Mouse (Mus musculus) lung, adult 18-20 months (tissue): ENCODE results near the gene Ccdc6.

ENCODE experiments used
- DNase-seq, 2 experiments: peaks; one replicate each; pipeline ENCODE4 v3.0.0; 2022; ENCODE audit warnings: mixed read lengths in 2 of 2

Ccdc6 gene

DNA sequence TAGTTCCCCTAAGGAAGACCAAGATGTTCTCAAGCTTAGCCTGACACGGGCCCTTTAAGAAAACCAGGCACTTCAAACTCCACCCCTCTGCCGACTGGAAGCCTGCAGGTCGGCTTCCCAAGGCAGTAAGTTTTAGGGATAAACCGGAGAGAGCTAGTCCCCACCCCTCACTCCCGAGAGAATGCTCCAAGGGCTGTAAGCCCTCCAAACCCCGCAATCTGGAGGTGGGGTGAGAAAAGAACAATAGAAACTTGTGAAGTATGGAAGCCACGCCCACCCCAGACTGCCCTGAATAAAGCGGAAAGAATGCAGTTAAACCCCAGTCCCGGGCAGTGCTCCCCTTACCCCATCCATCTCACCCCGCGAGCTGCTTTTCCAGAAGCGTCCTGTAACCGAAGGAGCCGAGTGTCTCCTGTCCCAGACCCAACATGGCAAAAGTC, 1.9 kb upstream of the Ccdc6 start:
- peak; percentile 60 to 63 for DNase-seq

DNA sequence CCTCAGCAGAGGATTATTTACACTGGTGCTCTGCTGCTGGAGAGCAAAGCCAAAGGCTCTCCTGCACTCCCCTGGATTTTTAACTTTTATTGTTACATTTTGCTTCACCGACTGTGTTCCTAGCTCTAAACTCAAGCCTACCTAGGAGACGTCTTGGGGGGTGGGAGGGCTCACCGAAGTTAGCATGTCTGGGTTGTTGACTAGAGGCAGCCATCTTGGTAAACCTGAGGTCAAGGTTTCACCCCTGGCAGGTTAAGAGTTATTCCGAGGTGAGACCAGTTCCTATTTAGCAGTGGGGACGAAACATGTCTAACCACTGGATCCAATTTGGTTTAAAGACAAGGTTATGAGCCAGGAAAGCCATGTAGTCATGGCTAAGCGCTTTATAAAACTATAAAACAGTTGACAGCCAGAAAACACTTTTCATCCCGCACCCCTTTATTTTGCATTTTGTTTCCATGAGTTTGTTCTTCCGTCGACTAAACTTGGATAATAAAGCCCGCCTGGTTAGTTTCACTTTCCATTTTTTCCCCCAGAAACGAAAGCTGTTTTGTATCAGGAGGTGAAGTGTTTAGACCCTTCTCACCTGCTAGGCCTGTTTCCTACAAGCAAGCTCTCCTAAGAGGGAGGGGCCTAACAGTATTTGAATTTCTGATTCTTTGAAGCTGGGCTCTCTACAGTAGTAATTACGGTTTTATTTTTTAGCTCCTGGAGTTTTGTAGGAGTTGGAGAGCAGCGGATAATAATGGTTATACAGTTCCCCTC, 1.2 kb upstream of the Ccdc6 start:
- peak in 1 of 2 experiments; percentile 17 for DNase-seq

DNA sequence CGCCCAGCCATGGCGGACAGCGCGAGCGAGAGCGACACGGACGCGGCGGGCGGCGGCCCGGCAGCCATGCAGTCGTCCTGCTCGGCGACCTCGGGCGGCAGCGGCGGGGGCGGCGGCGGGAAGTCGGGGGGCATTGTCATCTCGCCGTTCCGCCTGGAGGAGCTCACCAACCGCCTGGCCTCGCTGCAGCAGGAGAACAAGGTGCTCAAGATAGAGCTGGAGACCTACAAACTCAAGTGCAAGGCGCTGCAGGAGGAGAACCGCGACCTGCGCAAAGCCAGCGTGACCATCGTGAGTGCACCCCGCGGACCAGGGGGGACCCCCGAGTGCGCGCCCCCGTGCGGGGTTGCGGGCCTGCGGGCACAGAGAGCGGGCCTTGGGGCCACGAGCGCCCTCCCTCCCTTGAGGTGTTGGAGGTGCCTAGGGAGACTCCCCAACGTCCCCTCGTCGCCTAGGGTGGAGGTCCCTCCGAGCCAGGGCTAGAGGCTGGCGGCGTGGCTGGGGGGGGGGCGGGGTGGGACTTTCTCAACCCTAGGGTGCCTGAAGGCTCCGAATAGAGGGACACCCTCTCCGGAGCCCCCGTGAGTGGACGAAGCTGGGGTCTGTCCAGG, 475 bp downstream of the Ccdc6 start:
- DNase-seq = peak; percentile 20 to 22

DNA sequence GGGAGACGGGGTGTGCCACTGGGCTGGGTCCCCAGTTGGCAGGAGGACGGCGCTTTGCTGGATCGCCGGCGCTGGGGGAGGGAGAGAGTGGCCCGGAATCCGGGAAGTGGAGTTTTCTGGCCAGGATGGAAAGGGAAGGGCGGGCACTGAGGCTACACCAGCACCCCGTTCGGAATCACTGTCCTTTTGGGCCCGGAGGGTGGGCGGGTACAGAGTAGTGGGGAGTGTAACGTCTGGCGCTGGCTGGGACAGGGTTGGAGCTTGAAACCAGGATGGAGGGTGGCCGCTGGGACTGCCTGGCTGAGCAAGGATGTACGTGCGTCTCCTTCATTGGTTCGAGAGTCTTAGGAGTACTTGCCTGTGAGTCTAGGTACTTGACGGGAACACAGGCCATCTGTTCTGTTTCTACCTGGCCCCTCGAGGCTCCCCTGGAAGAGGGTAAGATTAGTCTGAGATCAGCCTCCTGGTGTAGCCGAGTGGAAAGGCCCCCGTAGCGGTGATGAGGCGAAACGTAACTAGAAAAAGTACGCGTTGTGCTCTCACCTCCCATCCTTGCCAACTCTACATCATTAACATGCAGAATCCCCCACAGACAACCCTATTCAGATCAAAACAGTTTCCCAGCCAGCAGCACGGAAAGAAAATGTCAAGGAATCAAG, 1.1 kb downstream of the Ccdc6 start:
- DNase-seq = peak; percentile 73 to 74

DNA sequence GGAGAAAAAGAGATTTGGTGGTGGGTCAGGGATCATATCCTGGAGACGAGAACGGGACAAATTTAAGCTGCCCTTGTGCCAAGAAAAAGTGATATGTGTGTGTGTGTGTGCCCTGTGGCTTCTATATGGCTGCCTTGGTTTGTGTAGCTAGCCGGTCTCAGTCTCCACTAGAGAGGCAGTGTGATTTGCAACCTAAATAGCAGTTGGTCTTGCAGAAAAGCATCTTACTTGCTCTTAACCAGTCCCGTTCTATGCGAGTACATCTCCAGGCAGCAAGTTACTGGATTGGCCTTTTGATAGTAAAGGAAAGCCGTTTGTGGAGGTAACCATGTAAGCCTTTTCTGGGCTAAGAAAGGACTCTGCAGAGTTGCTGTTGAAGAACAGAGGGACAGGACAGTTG, 1.7 kb downstream of the Ccdc6 start:
- DNase-seq = no peak

DNA sequence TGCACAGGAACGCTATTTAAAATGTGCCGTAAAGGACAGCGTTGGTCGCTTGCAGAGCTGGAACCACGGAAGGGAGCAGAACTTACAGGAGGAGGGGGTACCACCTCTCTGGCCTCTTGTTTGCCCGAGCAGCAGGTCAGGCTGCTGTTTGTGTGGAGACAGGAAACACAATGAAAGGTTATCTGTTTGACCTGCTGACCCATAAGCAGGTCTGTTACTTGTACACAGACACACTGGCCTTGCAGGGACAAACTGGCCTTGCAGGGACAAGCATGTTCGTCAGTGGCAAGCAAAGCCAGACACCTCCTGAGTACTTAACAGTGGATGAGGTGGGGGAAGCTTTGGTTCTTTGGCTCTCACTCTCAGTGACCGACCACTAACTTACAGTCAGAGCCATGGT, 2.1 kb downstream of the Ccdc6 start:
- DNase-seq = no peak

DNA sequence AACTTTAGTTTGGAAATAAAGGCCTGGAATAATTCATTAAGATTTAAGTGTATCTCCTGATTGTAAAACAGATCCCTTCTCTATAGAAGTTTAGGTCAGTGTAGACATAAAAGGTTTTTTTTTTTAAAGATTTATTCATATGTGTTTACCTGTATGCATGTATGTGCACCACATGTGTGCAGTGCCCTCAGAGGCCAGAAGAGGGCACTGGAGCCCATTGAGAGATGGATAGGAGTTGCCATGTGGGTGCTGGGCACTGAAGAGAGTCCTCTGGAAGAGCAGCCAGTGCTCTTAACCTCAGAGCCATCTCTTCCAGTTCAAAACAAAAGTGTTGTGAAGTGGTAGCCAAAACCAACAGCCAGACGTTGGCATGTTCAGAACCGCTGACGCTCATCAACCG, 5.2 kb downstream of the Ccdc6 start:
- no peak for DNase-seq

DNA sequence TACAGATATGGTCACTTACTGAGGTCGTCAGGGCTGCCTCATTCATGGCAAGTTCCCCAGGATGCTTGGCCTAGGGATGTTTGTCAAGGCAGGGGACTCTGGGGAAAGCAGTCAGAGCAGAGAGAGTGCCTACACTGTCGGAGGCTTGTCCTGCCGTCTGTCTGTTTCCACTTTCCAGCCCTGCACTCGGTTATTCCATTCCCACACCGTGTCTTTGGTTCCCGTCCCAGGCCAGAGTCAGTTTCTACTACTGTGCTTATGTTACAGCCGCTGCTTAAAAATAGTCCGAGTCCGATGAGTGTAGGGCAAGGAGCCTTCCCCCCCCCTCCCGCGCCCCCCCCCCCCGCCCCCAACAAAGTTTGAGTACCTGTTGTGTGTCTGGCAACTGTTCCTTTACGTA, 11.1 kb downstream of the Ccdc6 start:
- DNase-seq = no peak

DNA sequence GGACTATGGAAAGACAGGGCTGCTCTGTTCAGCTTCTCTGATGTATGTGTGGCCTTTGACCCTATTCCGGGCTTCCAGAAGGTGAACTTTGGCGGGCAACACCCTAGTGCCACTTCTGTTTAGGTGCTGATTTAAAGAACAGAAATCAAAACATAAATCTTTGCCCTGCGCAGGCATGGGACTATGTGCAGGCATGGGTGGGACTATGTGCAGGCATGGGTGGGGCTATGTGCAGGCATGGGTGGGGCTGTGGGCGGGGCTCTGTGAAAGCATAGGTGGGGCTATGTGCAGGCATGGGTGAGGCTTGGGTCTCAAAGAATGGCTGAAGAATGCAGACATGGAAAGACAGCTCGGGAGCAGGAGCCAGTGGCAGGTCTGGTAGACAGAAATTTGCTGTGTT, 13.1 kb downstream of the Ccdc6 start:
- DNase-seq = peak in 1 of 2 experiments; percentile 16

DNA sequence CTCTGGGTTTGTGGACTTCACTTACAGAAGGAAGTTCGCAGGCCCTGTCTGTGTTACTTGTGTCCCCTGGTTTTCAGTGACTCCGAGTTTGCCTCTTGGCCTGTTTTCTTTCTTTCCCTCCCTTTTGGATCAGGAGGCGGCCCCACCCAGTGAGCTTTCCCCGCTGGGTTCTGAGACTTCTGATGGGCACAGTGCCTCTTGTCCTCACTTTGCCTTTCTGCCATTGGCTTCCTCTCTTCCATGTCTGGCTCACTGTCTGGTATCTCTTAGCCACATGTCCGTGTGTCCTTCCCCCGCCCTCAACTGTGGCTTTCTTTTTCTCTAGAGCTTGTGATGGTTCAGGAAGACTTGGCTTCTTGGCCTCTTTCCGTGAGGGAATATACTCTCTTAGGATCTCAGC, 13.9 kb downstream of the Ccdc6 start:
- no peak for DNase-seq

DNA sequence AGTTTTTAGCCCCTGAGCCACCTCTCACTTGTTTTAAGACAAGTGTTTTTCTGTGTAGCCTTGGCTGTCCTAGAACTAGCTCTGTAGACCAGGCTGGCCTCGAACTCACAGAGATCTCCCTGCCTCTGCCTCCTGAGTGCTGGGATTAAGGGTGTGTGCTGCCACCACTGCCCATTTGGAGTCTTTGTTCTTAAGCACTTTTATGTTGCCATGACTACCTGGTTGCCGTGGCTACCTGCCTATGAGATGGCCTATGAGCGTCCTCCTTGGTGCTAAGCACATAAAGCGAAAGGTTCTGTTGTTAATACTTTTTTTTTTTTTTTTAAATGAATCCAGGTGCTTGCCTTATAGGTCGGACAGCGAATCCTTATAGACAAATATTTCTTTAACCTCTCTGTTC, 14.7 kb downstream of the Ccdc6 start:
- DNase-seq = no peak

DNA sequence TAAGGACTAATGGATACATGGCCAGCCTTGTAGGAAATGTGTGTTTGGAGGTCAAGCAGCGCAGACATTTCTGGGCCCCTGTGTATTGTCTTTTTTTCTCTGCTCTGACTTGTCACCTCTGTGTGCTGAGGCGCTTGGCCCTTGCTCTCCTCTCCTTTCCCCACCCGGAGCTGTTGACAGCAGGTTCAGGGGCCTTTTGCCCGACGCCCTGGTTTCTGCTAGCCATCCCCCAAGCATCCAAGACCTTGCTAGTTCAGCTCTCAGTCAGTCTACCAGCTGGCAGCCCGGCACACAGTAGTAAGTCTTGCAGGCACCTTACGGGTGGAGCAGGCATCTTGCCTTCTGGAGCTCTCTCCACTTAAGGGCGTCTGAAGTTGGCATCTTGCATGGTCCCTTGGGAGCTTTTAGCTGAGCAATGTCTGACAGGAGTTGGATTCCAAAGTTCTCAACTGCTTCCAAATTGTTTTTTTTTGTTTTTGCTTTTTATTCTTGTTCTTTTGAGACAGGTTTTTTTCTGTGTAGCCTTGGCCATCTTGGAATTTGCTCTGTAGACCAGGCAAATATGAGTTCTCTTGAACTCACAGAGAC, 17.2 kb downstream of the Ccdc6 start:
- no peak for DNase-seq

DNA sequence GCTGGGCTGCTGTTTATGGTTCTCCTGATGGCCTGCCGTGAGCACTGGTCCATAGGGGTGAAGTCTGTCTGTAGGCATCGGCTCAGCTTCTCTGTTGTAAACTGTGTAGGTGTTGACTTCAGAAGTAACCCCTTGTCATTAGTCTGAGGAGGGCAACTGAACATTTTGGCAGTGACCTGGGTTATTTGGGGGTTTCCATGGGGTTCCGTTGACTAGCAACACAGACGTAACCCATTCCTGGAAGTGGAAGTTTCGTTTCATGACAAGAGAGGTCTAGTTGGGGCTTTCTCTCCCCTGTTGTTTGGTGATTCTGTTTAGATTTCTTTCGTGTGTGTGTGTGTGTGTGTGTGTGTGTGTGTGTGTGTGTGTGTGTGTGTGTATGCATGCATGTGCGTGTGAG, 19.5 kb downstream of the Ccdc6 start:
- DNase-seq = no peak

DNA sequence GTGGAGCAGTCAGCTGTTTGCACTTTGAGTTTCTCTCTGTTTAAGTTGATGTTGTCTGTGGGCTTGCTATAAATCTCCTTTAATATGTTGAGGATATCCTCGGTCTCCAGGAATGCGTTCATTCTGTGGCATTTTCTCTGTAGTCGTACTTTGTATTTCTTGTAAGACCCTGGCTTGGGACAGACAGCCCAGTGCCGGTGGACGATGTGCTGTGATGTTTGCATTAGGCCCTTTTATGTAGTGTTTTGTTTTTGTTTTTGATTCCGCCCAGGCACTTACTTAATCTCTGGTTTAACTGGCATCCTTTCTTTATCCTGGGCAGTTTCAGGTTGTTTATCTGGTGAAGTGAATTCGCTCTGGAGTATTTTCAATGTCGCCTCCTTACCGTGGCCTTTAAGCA, 22.5 kb downstream of the Ccdc6 start:
- DNase-seq = no peak

DNA sequence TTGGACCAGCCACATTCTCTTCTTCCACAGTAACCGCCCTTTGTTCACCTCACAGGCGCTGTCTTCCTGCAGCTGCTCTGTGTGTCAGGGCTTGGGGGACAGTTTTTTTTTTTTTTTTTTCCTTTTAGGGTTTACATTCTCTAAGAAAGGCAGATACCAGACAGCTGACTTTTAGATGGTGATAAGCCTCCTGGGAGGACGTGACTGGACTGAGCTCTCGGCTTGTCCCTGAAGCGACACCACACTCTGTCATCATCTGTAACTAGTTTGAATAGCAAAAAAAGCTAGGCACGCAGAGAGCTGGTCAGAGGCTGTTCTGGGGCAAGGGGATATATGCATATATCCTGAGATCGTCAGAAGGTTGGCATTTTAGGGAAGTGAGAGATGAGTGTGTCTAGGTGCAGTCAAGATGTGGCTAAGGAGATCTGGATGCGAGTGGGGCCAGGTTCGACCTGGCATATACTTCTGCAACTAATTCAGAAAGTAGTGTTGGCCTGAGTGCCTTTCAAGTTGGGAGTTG, 23.0 kb downstream of the Ccdc6 start:
- no peak for DNase-seq

DNA sequence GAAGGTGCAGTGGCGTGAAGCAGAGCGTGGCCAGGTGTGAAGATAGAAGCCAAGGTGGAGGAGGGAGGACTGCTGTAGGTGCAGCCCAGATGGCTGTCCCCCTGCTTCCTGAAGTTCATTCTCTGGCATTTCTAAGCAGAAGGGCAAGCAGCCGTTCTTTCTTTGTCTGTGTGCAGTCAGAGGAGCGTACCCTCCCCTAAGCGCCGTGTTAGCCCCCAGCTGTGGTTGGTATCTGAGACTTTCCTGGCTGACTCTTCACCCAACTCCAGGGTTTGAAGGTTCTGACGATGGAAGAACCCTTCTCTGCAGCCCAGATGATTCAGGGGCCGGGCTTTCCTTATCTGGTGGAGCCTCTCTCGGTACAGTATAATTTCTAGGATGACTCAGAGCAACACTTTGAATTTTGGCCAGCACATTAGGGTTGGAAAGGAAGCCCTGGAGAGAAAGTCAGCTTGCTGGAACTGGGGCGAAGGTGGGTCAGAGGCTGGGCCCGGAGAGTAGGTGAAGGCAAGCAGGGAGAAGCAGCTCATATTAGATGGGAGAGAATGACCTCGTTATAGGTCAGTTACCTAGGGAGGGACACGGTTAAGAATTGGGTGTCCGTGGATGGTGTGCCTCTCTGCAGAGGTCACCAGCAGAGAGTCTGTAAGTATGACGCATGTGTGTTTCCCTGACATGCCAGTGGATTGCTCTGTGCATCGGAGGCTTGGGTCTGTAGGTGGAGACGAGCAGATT, 23.9 kb downstream of the Ccdc6 start:
- DNase-seq = peak in 1 of 2 experiments; percentile 18

DNA sequence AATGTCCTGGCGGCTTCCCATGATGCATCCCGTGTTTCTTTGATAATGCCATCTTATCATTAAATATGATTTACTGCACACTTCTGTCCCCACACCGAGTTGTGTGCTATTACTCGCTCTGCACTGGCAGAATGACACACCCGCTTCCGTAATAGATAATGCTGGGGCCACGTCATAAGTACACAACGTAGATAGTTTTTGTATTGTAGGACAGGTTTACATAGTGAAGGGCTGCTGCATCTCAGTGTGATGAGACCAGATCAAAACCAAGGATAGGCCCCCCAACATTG, 24.4 kb downstream of the Ccdc6 start:
- no peak for DNase-seq

DNA sequence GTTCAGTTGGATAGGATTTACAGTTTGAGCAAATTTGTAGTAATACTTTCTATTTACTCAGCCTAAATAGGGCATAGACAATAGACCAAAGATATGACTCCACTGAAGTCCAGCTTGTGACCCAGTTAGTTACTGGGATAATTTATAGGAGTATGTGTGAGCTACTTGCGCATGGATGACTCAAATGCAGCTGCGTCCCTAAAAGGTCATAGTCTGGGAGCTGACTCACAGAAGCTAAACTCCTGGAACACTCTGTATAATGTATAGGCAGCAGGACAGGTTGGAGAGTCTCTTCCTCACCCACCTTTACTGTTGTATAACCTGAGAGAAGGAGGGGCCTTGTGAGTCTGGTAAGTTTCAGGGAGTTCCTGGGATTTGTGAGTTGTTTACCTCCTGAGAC, 26.5 kb downstream of the Ccdc6 start:
- DNase-seq = no peak

DNA sequence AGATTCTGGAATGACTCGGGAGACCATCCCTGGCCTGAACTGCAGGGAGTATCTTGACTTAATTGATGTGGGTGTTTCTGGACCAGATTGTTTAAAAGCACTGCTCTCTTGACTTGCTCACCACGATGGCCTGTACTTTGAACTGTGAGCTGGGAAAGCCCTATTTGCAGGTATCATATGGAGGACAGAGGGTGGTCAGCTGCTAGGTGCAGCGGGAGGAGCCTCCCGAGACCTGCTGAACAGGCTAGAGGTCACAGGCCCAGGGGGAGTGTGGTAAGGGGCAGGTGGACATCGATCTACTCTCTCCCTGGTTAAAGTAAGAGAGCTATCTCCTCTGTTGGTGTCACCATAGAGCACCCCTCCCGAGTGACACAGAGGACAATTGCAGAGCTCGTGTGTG, 28.6 kb downstream of the Ccdc6 start:
- no peak for DNase-seq

DNA sequence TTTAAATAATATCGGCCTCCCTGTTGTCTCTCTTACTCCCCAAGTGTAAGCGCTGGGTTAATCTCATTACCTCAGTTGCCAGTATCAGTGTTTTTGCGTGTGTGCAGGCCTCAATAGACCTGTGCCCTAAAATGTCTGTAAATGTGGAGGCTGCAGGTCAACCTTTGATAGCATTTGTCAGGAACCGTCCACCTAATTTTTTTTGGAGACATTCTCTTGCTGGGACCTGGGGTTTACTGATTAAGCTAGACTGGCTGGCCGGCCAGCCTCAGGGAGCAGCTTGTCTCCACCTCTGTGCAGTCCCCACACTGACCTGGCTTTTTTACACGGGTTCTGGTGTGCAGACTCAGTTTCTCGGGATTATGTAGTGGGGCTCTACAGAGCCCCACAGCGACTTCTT, 30.4 kb downstream of the Ccdc6 start:
- no peak for DNase-seq

DNA sequence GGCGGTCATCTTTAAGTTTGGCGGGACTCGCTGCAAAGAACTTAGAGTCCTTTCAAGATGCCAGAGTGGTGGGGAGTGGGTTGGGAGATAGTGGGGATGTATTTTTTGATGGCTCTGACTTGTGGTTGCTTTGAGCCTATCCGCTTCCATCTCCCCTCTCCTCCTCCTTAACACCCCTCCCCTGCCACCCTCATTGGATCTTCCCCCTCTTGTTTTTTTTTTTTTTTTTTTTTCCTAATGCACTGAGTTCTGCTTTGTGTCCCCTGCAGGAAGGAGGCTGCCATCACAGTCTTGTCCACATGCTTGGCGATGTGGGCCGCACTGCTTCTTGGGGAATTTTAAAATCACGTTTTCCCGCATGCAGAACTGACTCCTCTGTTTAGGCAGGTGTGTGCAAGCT, 31.5 kb downstream of the Ccdc6 start:
- DNase-seq = no peak

DNA sequence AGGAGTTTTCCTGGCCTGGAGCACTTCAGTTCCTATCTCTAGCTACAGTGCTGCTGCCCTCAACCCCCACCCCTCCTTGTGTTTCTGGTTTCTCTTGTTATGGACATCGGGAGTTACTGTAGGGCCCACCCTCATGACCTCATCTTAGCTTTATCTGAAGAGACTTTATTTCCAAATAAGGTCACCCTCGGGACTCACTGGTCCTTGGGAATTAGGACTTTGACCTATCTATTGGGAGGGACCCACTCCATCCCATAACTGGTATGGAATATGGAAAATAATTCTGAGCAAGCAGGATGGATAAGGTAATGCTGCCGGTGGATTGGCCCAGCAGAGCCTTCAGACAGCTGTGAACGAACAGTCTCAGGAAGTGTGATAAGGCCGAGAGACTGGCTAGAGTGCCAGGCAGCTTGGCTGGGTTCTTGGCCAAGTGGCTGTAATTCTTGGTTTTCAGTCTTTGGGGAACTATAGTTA, 35.2 kb downstream of the Ccdc6 start:
- peak; percentile 15 to 42 for DNase-seq

DNA sequence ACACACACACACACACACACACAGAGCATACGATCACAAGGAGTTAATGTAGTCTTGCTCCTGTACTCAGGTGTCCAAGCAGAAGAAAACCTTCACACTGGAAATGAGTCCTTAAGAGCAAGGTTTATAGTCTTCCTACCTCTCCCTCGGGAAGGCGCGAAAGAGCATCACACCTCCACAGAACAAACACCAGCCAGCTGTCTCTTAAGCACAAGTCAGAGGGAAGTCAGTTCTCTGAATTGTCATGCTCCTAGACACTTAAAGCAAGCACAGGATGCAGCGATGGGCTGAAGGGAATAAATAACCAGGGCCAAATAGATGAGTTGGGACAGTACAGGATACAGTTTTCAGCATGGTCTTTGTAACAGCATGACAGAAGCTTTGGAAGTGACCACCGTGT, 35.8 kb downstream of the Ccdc6 start:
- DNase-seq = no peak
